ENCODE assay signal across 36 mouse cellular contexts in the genomic region with DNA sequence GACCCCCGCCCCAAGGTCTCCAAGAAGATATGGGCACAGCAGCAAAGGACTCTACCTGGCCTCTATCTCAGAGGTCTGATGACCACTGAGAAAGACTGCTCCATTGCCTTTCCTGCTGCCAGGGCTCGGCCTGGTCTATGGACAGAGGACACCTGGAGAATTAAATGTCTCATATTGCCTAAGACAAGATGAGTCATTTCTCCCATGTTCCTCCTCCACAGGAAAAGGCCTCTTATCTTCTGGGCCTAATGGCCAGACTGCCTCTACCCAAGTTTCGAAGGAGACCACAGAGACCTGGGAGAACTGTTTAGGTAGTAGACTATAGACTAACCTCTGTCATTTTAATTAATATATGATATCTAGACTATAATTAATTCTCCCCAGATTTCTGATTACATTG. TPM values are rescaled to one million over a fixed set of nuclear protein-coding genes. Genes with fewer than 3 reads are reported as not detected.
"Had no signal": no experiment of that assay in that cellular context is flagged by ENCODE, and none has a peak within 500 bp of the region (broad histone marks: within the 10 kb centered on the region; RNA-seq: fewer than 3 reads in every experiment).

No protein-coding gene starts in this region.

- H3K27me3 ChIP-seq: heart, embryonic 13.5 days; heart, embryonic 15.5 days; hindbrain, embryonic 12.5 days; intestine, embryonic 15.5 days; limb, embryonic 13.5 days; limb, embryonic 15.5 days; liver, embryonic 12.5 days had no signal

- H3K27ac ChIP-seq: heart, adult 2 months; heart, embryonic 13.5 days; heart, embryonic 15.5 days; hindbrain, embryonic 10.5 days; hindbrain, embryonic 12.5 days; hindbrain, embryonic 14.5 days; intestine, embryonic 15.5 days; limb, embryonic 13.5 days; limb, embryonic 15.5 days; liver, embryonic 12.5 days had no signal

- H3K4me3 ChIP-seq: heart, adult 2 months; heart, embryonic 13.5 days; heart, embryonic 15.5 days; hindbrain, embryonic 10.5 days; hindbrain, embryonic 12.5 days; intestine, embryonic 15.5 days; limb, embryonic 13.5 days; limb, embryonic 15.5 days; liver, embryonic 12.5 days had no signal

- H3K4me1 ChIP-seq: heart, embryonic 13.5 days; heart, embryonic 15.5 days; hindbrain, embryonic 10.5 days; hindbrain, embryonic 12.5 days; intestine, embryonic 15.5 days; limb, embryonic 13.5 days; limb, embryonic 15.5 days; liver, embryonic 12.5 days had no signal

- DNase-seq: gastrocnemius, postnatal 14 days; gastrocnemius, postnatal 36 days; heart, adult 2 months; heart, postnatal 4 days; kidney, adult 18-20 months; kidney, adult 8-10 months; kidney, postnatal 10 days; kidney, postnatal 36 days; layer of hippocampus, adult 9-11 months; layer of hippocampus, postnatal 36 days; left cerebral cortex, postnatal 4 days had no signal

- H3K9me3 ChIP-seq: heart, embryonic 13.5 days; heart, embryonic 15.5 days; intestine, embryonic 15.5 days; limb, embryonic 15.5 days; liver, embryonic 12.5 days had no signal

- ATAC-seq: hindbrain, embryonic 16.5 days; inflammation-experienced regulatory T-cells, adult 6 months; intestine, embryonic 15.5 days; intestine, postnatal 0 days; liver, embryonic 12.5 days had no signal

- H3K4me2 ChIP-seq: heart, embryonic 11.5 days; heart, embryonic 13.5 days; heart, embryonic 15.5 days; hindbrain, embryonic 12.5 days; hindbrain, embryonic 14.5 days; intestine, embryonic 15.5 days; limb, embryonic 13.5 days; limb, embryonic 15.5 days; liver, embryonic 12.5 days had no signal

- H3K36me3 ChIP-seq: heart, embryonic 13.5 days; heart, embryonic 15.5 days; hindbrain, embryonic 10.5 days; hindbrain, embryonic 12.5 days; intestine, embryonic 15.5 days; limb, embryonic 13.5 days; limb, embryonic 15.5 days; liver, embryonic 12.5 days had no signal

- H3K9ac ChIP-seq: heart, embryonic 13.5 days; heart, embryonic 15.5 days; hindbrain, embryonic 12.5 days; hindbrain, embryonic 14.5 days; intestine, embryonic 15.5 days; limb, embryonic 13.5 days; limb, embryonic 15.5 days; liver, embryonic 12.5 days had no signal

RNA-seq across cellular contexts. Expression of gene Fcrl5, which starts 29.9 kb away (rescaled TPM):
- total RNA-seq: gastrocnemius, adult 18-20 months; gastrocnemius, adult 8-10 months; gastrocnemius, postnatal 14 days; gastrocnemius, postnatal 36 days; heart, postnatal 25 days; heart, postnatal 4 days; layer of hippocampus, adult 18-20 months; layer of hippocampus, postnatal 36 days; left cerebral cortex, adult 18-20 months; left cerebral cortex, adult 8-10 months; left cerebral cortex, postnatal 25 days; left cerebral cortex, postnatal 4 days; liver, adult 2 months had no signal
- polyA plus RNA-seq: heart, embryonic 11.5 days; heart, embryonic 13.5 days; heart, embryonic 15.5 days; heart, postnatal 0 days; hindbrain, embryonic 10.5 days; hindbrain, embryonic 12.5 days; hindbrain, embryonic 14.5 days; hindbrain, embryonic 16.5 days; intestine, embryonic 15.5 days; intestine, postnatal 0 days; kidney, embryonic 14.5 days; kidney, embryonic 16.5 days; limb, embryonic 11.5 days; limb, embryonic 13.5 days; limb, embryonic 15.5 days; liver, embryonic 12.5 days had no signal
